Mouse (Mus musculus): Measurements from ENCODE around the gene Dvl1.
A peak's percentile ranks its signal among the peaks of the same experiment; 100 is the strongest.

Gene Dvl1

DNA sequence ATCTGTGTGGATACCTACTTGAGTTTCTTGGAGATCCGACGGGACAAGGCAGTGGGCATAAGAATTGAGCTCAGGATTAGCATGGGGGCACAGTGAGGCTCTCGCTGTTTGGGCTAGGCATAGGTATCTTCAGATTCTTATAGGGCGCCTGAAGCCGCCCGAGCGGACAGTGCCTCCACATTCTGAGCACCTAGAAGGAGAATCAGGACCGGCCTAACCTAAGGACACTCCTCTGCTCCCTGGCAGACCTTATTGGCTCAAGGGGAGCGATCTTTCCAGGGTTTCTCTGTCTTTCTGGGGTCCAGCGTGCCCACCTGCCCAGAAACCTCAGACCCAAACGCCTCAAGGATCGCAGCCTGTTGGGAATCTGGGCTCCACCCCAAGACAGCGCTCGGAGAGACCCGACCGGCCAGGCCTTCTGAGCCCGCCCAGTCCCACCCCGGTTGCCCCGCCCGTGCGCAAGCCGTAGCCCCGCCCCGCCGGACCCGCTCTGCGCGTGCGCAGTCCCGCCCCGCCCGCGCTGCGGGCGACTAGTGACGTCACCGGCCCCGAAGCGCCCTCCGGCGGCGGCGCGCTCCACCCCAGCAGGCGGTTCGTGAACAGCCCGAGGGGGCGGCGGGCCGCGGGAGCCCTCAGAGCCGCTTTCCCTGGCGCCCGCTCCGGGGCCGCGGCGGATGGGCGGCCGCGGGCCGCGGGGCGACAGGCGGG is at the start of gene Dvl1:
Gene Dvl1 (plus strand): TSS at position 532 of the 708 bp plus-strand sequence.
- peak; percentile 80 to 95 for DNase-seq (ENCODE audit: low spot score in 2 of 2)

GRCm38 (mm10) chr4:155802075-155802474 is 45.1 kb upstream of the Dvl1 start:
- DNase-seq (ENCODE audit: low spot score in 2 of 2) = no peak

DNA sequence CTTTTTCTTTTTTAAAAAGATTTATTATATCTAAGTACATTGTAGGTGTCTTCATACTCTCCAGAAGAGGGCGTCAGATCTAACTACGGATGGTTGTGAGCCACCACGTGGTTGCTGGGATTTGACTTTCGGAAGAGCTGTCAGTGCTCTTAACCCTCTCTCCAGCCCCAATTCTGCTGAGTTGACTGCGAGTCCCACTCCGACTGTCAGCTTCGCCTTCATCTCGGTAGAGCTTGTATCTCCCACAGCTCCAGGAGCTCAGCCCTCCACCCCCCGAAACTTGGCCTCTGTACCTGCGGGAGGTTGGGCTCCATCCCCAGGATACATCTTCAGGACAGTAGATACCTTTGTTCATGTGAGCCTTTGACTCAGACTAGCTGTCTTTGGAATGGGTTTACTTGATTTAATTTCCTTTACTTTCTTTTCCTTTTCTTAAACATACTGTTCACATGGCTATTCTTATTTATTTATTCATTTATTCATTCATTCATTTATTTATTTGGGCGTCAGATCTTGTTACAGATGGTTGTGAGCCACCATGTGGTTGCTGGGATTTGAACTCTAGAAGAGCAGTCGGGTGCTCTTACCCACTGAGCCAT is 44.4 kb upstream of the Dvl1 start, which contains the start of gene Mrpl20:
Gene Mrpl20 (plus strand): TSS at position 138 of the 599 bp plus-strand sequence.
- no peak for DNase-seq (ENCODE audit: low spot score in 2 of 2)

DNA sequence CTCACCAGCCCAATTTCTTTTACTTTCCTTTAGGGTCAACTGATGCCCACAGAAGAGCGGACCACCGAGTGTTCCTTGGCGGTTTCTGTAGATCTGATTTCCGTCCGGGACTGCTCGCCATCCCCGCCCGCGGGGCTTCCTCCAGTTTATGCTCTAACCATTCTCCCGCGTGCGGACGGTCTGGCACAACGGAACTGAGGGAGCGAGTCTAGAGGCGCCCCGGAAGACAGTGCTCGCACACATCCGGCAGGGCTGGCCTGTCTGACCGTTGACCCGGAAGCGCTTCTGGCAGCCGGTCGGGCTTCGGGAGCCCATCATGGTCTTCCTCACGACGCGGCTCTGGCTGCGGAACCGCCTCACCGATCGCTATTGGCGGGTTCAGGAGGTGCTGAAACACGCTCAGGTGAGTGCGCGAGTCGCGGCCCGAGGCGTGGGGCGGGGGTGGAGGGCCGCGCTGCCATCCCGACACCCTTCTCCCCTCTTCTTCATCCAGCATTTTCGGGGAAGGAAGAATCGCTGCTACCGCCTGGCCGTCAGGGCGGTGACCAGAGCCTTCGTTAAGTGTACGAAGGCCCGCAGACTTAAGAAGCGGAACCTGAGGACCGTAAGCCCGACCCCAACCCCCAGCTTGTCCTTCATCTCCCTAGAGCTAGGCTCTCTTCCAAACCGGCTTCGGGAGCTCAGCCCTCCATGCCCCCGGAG is 43.7 kb upstream of the Dvl1 start:
- DNase-seq (ENCODE audit: low spot score in 2 of 2) = peak; percentile 91 to 96

GRCm38 (mm10) chr4:155807841-155808240 is 39.4 kb upstream of the Dvl1 start:
- DNase-seq (ENCODE audit: low spot score in 2 of 2) = no peak

- DNase-seq (ENCODE audit: low spot score in 2 of 2) = peak; percentile 91 to 92
Observed at GRCm38 (mm10) chr4:155811929-155812664, 35.1 kb upstream of the Dvl1 start, which contains the start of gene Ccnl2. Ccnl2 (plus strand) TSS chr4:155812489.

DNA sequence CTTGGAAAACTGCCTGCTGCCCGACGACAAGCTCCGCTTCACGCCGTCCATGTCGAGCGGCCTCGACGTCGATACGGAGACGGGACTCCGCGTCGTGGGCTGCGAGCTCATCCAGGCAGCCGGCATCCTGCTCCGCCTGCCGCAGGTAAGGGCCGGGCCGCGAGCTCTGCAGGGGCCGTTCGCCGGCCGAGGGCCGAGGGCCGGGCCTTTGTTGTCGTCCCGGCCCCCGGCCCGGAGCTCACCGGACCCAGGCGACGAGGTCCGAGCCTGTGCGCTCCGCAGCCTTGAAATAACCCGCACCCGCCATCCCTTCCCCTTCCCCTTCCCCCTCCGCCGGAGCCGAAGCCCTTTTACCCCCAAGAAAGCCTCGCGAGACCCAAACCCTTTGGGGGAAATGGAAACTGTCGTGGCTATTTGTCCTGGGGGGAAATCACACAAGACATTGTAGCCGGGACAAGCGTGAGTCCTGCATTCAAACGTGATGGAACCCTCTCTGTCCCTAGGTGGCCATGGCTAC is 34.5 kb upstream of the Dvl1 start:
- DNase-seq (ENCODE audit: low spot score in 2 of 2) = no peak

DNA sequence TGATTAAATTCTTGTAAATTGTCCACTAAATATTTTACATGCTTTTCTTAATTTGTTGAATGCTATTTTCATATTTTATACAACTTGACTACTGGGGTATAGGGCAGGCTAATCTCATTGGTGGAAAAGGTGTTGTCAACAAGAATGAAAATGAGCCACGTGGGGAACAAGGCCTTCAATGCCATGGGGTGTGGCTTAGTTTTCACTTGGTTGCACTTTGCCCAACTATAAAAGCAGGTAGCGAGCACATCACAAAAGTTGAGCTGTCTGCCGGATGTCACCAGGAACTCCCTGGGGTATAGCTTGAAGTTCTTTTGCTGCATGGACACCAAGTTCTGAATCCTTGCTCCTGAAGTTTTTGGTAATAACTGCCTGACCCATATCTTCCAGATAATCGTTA is 29.7 kb upstream of the Dvl1 start:
- no peak for DNase-seq (ENCODE audit: low spot score in 2 of 2)

DNA sequence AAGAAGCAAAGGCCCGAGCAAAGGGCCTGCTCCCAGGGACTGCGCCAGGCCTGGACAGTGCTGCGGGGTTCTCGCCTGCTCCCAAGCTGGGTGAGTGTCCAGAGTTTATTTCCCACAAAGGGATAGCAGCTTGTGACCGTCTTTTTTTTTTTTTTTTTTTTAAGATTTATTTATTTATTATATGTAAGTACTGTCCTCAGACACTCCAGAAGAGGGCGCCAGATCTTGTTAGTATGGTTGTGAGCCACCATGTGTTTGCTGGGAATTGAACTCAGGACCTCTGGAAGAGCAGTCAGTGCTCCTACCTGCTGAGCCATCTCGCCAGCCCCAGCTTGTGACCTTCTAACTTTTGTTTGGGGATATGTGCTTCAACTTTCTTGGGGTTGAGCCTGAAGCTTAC is 26.2 kb upstream of the Dvl1 start:
- no peak for DNase-seq (ENCODE audit: low spot score in 2 of 2)

DNA sequence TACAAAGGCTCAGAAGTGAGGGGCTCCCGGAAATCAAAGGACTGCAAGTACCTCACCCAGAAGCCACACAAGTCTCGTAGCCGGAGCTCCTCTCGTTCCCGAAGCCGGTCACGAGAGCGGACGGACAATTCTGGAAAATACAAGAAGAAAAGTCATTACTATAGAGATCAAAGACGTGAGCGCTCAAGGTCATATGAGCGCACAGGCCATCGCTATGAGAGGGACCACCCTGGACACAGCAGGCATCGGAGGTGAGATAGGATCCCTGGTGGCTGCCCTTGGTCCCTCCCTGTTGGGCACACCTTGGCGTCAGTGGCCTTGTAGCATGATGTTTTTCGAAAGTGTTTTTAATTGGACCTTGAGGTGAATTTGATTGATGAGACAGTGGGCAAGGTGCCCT is 23.8 kb upstream of the Dvl1 start:
- no peak for DNase-seq (ENCODE audit: low spot score in 2 of 2)

GRCm38 (mm10) chr4:155829866-155830265 is 17.3 kb upstream of the Dvl1 start:
- no peak for DNase-seq (ENCODE audit: low spot score in 2 of 2)

GRCm38 (mm10) chr4:155830596-155830995 is 16.6 kb upstream of the Dvl1 start:
- DNase-seq (ENCODE audit: low spot score in 2 of 2) = no peak

GRCm38 (mm10) chr4:155831205-155831766 is 15.9 kb upstream of the Dvl1 start, which contains the start of gene Aurkaip1:
Aurkaip1 (plus strand) TSS chr4:155831272.
- DNase-seq (ENCODE audit: low spot score in 2 of 2) = peak; percentile 91 to 96

GRCm38 (mm10) chr4:155831831-155832230 is 15.4 kb upstream of the Dvl1 start:
- DNase-seq (ENCODE audit: low spot score in 2 of 2) = no peak

DNA sequence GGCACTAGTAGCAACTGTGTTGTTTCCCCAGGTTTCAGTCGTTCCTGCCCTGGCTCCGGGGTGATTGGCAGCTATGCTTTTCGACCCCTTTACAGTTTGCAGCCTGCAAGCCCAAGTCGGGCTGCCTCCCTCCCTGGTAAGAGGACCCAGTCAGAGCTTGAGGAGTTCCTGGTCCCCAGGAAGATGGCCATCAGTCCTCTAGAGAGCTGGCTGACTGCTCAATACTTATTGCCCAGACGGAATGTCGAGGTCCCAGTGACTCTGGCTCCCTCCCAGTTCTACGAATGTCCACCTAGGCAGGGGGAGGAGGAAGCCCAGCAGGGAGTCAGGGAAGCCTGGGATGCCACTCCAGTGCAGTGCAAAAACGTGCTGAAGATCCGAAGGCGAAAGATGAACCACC is 14.9 kb upstream of the Dvl1 start:
- DNase-seq (ENCODE audit: low spot score in 2 of 2) = no peak

DNA sequence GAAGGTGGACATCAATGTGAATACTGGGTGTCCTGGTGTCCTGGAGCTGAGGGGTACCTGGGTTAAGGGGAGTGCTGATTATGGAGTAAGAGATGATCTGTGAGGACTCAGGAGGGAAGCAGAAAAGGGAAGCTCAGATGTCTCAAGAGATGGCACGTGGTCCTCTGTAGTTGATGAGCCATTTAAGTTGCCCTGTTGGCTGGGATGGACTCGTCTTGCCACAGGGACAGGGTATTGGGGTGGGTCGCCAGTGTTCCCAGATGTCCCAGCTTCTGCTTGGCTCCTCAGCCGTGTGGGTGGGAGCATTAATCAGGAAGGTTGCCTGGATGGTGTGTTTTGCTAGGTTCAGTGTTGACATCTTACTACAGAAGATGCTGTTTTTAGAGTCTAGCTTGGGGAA is 14.0 kb upstream of the Dvl1 start:
- no peak for DNase-seq (ENCODE audit: low spot score in 2 of 2)

DNA sequence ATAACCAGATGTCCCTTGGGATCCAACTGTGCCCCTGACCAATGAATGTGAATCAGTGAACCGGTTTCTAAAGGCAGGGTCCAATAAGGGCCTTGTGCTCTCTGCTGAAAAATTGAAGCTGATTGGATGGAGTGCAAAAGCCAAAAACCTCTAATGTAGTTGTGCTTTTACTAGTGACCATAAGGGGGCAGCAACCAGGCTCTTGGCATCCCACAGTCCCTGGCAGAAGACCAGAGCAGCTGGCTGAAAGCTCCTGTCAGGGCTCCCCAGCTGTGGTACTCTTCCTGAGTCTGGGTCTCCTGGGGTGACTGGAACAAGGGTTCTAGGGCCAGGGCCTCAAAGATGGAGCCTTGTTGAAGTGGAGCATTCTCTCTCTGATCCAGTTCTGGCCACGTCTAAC is 13.4 kb upstream of the Dvl1 start:
- DNase-seq (ENCODE audit: low spot score in 2 of 2) = peak; percentile 67 to 70

DNA sequence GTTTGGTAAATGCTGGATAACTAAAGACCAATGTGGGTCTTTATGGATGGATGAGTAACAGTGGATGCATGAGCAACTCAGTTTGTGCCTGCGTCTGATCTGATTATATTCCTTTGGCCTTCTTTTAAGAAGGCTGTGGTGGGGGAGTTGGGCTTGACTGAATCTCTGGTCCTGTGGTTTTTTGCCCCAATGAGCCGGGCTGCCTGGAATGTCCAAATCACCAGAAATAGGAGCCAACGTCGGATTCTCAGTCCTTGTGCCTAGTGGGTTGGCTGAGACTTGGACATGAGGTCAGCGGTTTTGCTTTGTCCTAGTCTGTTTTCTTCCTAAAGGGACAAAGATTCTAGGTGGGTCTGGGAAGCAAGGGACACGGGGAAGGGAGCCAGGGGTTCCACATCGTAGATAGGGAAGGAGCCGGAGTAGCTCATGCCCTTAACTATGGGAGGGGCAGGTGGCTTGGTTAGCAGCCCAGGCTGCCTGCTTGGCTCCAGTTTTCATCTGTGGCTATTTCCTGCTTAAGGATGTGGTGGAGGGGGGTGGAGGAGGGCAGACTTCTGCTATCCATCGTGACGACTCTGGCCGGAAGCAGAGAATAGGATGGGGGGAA is 9.7 kb upstream of the Dvl1 start:
- no peak for DNase-seq (ENCODE audit: low spot score in 2 of 2)

- no peak for DNase-seq (ENCODE audit: low spot score in 2 of 2)
Observed at GRCm38 (mm10) chr4:155838187-155839153, 8.7 kb upstream of the Dvl1 start.

DNA sequence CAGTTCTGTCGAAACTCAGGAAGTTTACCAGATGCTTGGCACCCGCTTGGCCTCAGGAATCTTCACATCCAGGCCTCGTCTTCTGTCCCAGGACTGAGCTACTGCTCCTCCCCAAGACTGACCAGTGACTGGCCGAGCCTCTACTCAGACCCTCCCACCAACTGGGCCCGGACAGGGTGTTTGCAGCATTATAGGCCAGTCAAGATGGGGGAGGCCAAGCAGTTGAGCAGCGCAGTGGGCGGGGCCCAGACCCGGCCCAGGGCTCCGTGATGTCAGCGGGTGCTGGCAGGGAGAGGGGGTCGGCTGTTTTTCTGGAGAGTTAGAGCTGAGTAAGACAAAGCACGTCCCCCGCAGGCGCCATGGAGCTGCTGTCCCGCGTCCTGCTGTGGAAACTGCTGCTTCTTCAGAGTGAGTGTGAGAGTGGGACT is 7.7 kb upstream of the Dvl1 start, which contains the start of gene Mxra8:
Gene Mxra8 (plus strand): TSS at position 198 of the 428 bp plus-strand sequence.
- DNase-seq (ENCODE audit: low spot score in 2 of 2) = peak in 1 of 2 experiments; percentile 52
